Mouse (Mus musculus): Measurements from ENCODE around the gene Dnaaf2.

Dnaaf2 gene

DNA sequence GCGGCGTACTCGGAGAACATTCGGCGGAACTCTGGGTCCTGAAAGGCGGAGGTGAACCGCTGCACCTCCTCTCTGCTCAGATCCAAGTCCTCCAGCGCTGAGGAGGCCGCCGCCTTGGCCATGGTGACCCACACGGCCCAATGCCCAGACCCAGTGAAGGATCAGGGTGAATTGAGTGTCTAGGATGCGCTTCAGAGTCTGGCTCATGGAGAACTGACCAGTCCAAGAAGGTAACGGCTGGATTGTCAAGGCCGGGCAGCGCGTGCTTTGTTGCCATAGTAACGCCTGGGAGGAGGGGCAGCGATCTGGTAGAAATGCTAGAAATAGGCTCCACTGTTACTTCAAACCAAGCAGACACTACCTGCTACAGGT, at the start of gene Dnaaf2:
TSS of gene Dnaaf2 (minus strand) at position 266 of the 372 bp plus-strand sequence.
- in situ Hi-C loops (cut with MboI; ENCODE audit: low pct_unique_long_range_greater_than_20kb in 1 of 2, low sequenced_read_pairs in 2 of 2, unreplicated experiment in 1 of 2): no loop called here

DNA sequence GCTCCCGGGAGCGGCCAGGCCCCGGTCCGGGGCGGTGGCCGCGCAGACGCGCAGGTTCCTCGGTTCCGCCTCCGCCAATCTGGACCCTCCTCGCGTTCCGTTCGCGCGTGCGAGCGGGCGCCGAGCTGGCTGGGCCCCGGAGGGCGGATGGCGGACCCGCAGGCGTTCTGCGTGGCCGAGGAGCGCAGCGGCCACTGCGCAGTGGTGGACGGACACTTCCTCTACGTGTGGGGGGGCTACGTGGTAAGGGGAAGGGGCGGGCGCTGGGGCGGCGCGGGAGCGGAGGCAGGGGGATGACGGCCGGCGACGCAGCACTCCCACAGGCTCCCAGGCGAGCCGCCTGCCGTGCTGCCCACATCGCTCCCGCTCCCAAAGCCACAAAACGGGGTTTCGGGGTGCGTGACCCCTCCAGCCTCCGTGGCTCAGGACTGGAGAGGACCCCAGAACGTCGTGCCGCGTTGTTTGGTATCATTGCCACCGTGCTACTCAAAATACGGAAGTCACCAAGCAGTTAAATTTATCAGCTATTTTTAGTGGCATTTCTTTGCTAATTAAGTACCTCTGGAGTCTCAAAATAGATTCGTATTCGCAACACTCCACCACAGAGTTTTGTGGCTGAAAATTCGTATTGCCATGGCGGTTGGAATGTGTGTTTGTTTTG, 43.7 kb upstream of the Dnaaf2 start:
- in situ Hi-C loops (cut with MboI; ENCODE audit: low pct_unique_long_range_greater_than_20kb in 1 of 2, low sequenced_read_pairs in 2 of 2, unreplicated experiment in 1 of 2): no loop called here

DNA sequence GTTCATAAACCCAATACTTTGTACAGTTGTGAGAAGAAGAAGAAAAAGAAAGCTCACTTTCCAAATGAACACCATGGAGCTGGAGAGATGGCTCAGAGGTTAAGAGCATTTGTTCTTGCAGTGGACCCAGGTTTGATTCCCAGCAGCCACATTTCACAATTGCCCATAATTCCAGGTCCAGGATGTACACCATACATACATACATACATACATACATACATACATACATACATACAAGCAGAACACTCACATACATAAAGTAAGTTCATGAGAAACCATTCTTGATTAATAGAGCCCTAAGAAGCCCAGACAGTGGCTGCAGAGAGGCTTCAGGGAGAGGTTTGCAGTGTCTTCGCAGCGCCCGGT, 43.2 kb upstream of the Dnaaf2 start:
- in situ Hi-C loops (cut with MboI; ENCODE audit: low pct_unique_long_range_greater_than_20kb in 1 of 2, low sequenced_read_pairs in 2 of 2, unreplicated experiment in 1 of 2): no loop called here

DNA sequence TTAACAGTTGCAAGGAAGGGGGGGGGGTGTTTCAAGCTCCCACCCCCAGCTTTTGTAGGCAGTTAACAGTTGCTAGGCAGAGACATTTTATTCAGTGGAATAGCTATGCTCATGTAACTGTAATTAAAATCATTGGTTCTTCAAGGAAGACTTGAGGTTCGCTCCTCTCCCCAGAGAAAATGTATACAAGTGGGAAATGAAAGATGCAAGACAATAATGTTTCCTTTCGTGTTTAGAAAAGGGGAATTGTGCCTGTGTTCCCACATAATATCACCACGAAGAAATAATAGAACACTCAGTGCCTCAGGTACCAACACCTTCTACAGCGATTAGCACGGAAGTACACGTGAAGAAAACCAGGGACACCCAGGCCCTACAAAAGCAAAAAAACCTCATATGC, 42.6 kb upstream of the Dnaaf2 start, which contains the start of gene Klhdc1:
TSS of gene Klhdc1 (plus strand) at position 301 of the 400 bp plus-strand sequence.
- in situ Hi-C loops (cut with MboI; ENCODE audit: low pct_unique_long_range_greater_than_20kb in 1 of 2, low sequenced_read_pairs in 2 of 2, unreplicated experiment in 1 of 2): no loop called here

DNA sequence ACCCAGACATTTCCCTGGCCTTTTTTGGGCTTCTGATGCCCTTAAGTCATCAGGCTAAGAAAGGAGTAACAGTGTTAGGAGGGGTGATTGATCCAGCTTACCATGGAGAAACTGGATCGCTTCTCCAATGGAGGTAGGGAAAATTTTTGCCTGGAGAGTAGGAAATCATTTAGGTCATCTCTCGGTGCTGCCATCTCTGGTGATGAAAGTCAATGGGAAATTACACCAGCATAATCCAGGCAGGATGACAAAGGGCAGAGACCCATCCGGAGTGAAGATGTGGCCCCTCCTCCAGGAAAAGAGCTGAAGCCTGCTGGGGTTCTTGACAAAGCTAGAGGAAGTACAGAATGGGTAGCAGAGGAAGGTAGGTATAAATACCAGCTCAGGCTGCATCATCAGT, 40.1 kb upstream of the Dnaaf2 start:
- in situ Hi-C loops (cut with MboI; ENCODE audit: low pct_unique_long_range_greater_than_20kb in 1 of 2, low sequenced_read_pairs in 2 of 2, unreplicated experiment in 1 of 2): no loop called here

DNA sequence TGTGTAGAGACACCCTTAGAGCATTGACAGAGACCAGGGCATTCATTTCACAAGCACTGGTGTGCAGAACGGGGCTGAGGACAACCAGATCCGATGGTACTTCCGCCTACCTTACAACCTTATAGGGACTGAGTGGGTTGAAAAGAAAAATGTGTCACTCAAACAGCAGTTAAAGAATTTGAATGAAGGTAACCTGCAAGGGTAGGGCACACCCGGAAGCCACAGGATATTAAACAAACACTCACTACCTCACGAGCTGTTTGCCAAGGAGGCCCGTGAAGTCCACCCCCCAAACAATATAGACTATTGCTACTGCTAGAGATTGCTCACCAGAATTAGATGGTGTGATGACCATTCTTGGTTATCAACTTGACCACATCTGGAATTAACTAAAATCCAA, 37.6 kb upstream of the Dnaaf2 start:
- in situ Hi-C loops (cut with MboI; ENCODE audit: low pct_unique_long_range_greater_than_20kb in 1 of 2, low sequenced_read_pairs in 2 of 2, unreplicated experiment in 1 of 2): no loop called here

DNA sequence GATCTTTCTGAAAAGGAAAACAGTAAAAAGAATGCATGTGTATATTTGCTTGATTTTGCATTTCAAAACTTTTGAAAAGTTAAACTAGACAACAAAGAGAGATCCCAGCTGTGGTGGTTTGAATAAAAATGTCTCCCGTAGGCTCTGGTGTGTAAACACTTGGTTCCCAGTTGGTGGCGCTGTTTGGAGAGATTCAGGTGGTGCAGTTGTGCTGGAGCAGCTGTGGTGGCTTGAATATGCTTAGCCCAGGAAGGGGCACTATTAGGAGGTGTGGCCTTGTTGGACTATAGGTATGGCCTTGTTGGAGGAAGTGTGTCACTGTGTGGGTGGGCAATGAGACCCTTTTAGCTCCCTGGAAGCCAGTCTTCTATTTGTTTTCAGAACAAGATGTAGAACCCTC, 31.0 kb upstream of the Dnaaf2 start:
- in situ Hi-C loops (cut with MboI; ENCODE audit: low pct_unique_long_range_greater_than_20kb in 1 of 2, low sequenced_read_pairs in 2 of 2, unreplicated experiment in 1 of 2): no loop called here

DNA sequence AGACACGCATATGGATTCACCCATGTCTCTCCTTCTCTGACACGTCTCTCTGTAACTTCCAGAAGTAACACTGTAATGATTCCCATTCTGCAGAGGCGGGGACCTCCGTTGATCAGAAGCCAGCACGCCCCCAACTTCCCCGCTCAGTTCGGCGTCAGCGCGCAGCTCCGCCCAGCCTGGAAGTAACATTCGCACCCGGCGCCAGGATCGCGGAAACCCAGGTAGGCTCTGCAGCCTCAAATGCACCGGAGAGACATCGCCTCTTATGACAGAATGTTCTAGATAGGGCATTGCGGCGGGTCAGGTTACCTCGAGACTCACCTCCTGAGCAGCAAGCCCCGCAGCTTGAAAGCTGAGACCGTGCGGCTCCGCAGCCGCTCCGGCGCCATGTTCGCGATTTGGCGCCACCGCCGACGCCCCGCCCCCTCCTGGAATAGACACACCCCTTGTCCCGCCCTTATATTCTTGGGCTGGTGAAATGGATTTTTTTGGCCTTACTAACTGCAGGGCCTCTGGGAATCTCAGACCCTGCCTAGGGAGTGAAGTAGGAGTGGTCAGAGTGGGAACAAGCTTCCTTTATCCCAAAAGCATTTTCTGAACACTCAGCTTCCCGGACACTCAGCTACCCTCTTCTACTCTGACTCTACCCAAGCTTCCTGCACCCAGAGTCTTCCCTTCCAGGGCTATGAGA, 29.7 kb upstream of the Dnaaf2 start, which contains the start of gene Pole2:
TSS of gene Pole2 (minus strand) at position 420 of the 691 bp plus-strand sequence.
- in situ Hi-C loops (cut with MboI; ENCODE audit: low pct_unique_long_range_greater_than_20kb in 1 of 2, low sequenced_read_pairs in 2 of 2, unreplicated experiment in 1 of 2): no loop called here

DNA sequence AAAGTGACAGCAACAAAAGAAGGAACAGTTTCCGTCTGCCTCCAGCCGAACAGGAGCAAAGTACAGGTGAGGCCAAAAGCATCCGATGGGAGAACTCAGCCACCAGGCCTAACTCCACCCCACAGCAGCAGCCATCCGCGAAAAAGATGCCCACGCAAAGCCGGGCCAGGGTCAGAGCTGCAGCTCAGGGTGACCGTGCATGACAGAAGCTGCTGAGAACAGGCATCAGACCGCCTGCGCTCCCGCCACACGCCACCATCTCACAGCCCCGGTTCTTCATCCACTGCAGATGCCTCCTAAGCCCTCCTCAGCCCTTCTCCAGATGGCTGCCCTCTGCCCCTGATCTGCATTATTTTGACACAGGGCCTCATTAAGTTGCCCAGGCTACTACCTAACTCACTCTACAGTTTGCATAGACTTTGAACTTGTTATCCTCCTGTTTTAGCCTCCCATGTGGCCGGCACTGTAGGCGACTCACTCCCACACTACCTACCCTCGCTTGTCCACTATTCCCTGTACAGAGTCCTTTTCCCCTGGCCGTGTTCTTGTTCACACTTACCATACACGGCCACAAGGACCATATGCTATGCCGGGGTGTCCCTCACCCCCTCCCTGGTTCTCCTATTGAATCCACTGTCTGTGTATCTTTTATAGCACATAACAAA, 22.5 kb upstream of the Dnaaf2 start:
- in situ Hi-C loops (cut with MboI; ENCODE audit: low pct_unique_long_range_greater_than_20kb in 1 of 2, low sequenced_read_pairs in 2 of 2, unreplicated experiment in 1 of 2): no loop called here

DNA sequence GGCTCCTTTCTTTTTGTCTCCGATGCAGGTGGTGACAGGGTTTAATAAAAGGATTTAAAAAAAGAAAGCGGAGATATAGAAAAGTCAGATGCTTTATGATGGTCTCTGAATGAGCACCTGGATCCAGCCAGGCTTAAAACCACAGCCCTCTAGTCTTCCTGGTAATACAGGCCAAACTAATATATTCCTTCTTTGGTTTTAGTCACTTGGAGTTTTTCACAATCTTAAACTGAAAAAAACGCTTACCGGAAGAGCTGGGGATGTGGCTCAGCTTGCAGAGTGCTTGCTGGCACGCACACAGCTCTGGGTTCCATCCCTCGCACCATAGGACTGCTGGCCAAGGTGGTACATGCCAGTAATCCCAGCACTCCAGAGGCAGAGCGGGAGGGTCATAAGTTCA, 18.4 kb upstream of the Dnaaf2 start:
- in situ Hi-C loops (cut with MboI; ENCODE audit: low pct_unique_long_range_greater_than_20kb in 1 of 2, low sequenced_read_pairs in 2 of 2, unreplicated experiment in 1 of 2): loop anchor here in 1 of 2 experiments (10.0 kb wide), 2 partner anchors 98 to 138 kb away; partner anchors contain the start of gene Nemf

DNA sequence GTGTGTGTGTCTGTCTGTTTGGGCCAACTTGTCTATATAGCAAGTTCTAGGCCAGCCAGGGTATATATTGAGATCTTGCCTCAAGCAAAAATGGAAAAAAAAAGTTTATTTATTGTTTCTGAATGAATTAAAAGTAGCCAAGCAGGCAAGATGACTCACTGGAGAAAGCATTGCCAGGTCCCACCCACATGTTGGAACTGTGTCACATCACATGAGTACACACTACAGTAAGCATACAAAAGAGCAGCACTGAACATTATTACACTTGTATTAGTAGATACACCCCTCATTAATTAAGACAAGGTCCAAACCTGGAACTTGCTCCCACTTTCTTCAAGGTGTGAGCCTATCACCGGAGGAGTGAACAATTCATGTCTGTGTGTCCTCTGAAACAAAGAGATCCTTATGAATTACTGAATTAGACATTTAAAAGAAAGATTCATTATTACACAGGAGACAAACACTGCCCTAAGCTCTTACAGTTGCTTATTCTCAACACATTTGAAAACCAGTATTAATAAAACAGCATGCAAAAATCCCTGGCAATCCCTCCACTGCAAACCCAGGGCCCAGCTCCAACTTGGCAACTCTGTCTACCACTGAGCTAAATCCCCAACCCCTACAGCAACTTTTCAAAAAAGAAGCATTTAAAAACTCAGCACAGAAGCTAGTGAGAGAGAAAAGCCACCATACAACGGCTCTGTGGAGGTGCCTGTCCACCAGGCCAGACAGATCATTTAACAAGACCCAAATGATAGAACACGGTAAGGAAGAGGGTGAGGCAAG, 17.0 kb upstream of the Dnaaf2 start:
- in situ Hi-C loops (cut with MboI; ENCODE audit: low pct_unique_long_range_greater_than_20kb in 1 of 2, low sequenced_read_pairs in 2 of 2, unreplicated experiment in 1 of 2): loop anchor here in 1 of 2 experiments (10.0 kb wide), 2 partner anchors 100 to 140 kb away; partner anchors contain the start of gene Nemf

DNA sequence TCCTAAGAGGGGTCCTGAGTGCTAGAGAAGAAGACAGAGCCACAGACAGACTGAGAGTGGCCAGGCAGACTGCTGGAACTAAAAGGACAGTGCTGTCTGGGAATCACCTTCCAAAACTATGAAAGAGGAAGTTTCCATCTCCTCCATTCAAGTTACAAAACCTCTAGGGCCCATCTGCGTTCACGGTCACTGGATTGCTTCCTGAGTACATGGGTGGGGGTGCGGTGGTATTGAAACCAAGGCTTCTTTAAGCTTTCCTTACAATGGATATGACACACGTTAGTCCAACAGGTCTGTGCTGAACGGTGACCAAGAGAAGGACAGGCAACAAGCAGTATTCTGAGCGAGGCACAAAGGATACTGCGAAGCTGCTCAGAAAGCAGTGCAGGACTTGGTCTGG, 16.2 kb upstream of the Dnaaf2 start:
- in situ Hi-C loops (cut with MboI; ENCODE audit: low pct_unique_long_range_greater_than_20kb in 1 of 2, low sequenced_read_pairs in 2 of 2, unreplicated experiment in 1 of 2): loop anchor here in 1 of 2 experiments (10.0 kb wide), 2 partner anchors 100 to 140 kb away; partner anchors contain the start of gene Nemf

DNA sequence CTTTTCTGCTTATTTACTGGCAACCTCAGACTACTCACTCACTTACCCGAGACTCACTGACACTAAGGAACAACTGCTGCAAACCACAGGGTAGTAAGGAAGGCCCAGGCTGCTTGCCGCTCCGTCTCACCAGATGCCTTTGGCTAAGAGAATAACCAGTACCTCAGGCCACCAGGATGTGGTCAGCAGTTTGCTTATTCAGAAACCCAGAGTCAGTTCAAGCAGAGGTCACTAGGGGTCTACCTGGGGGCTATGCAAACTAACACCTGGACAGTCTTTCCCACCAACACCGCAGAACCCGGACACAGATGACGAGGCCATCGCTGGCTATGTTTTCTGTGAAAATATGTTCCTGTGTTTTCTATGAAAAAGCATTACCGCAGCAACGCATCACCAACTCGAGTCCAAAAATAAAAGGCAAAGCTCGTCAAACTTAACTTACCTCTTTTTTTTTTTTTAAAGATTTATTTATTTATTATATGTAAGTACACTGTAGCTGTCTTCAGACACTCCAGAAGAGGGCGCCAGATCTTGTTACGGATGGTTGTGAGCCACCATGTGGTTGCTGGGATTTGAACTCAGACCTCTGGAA, 15.1 kb upstream of the Dnaaf2 start:
- in situ Hi-C loops (cut with MboI; ENCODE audit: low pct_unique_long_range_greater_than_20kb in 1 of 2, low sequenced_read_pairs in 2 of 2, unreplicated experiment in 1 of 2): loop anchor here in 1 of 2 experiments (10.0 kb wide), 2 partner anchors 102 to 142 kb away; partner anchors contain the start of gene Nemf

DNA sequence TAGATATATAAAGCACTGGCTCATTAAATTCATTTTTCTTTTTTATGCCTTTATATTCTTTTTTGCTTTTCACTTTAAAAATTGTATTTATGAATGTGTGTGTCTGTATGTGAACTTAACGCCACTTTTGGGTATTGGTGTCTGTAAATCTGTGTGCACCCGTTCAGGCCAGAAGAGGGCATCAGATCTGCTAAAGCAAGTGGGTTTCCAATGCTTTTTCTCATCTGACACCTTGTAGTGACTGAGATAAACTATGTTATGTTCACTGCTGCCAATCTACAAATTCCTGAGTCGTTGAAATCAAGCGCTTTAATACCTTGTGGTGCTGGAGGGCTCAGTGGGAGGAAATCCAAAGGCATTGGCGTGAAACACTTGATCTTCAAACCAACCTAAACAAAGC, 12.8 kb upstream of the Dnaaf2 start:
- in situ Hi-C loops (cut with MboI; ENCODE audit: low pct_unique_long_range_greater_than_20kb in 1 of 2, low sequenced_read_pairs in 2 of 2, unreplicated experiment in 1 of 2): loop anchor here in 1 of 2 experiments (10.0 kb wide), 2 partner anchors 104 to 144 kb away; partner anchors contain the start of gene Nemf

DNA sequence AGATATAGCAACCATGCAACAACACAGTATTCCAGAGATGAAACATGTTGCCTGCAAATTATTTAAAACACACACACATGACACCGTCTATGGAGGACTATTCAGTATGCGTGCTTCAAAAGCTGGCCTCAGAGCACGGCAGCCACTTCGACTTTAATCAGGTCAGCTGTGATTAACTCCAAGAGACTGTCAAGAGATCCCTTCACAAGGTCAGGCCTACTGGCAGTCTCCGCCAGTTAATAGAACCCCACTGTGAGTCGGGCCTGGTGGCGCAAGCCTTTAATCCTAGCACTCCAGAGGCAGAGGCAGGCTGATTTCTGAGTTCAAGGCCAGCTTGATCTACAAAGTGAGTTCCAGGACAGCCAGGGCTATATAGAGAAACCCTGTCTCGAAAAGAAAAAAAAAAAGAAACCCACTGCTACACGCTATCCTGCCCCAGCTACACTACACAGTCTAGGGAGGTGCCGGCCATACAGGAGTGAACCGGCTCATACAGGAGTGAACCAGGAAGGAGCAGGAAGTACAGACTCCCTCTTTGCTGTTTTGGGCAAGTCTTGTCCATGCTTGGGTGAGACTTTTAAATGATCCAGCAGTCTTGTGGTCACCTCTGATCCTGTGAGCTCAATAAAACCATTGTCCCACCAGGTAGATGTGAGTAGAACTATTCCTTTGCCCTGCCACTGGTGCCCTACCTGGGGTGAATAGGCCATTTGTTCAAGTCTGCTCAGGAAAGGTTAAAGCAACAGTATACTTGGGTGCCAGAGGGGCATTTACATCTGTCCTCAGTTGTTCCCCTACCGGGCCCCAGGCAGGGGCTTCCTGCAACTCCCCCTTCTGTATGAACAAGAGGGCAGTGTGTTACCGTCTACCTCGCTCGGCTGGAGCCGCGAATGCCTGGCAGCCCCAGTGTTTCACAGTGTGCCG, 12.1 kb upstream of the Dnaaf2 start:
- in situ Hi-C loops (cut with MboI; ENCODE audit: low pct_unique_long_range_greater_than_20kb in 1 of 2, low sequenced_read_pairs in 2 of 2, unreplicated experiment in 1 of 2): loop anchor here in 1 of 2 experiments (10.0 kb wide), 2 partner anchors 104 to 144 kb away; partner anchors contain the start of gene Nemf

DNA sequence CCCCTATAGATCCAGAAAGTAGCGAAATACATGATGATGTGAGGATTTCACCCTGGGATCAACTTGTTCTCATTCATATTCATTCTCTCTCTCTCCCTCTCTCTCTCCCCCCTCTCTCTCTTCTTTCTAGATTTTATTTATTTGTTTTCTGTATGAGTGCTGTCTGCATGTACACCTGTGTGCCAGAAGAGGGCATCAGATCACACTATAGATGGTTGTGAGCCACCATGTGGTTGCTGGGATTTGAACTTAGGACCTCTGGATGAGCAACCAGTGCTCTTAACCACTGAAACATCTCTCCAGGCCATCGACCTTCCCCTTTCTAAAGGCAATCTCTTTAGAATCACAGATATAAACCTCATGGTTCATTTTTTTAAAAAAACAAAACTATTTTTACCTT, 10.3 kb upstream of the Dnaaf2 start:
- in situ Hi-C loops (cut with MboI; ENCODE audit: low pct_unique_long_range_greater_than_20kb in 1 of 2, low sequenced_read_pairs in 2 of 2, unreplicated experiment in 1 of 2): no loop called here

DNA sequence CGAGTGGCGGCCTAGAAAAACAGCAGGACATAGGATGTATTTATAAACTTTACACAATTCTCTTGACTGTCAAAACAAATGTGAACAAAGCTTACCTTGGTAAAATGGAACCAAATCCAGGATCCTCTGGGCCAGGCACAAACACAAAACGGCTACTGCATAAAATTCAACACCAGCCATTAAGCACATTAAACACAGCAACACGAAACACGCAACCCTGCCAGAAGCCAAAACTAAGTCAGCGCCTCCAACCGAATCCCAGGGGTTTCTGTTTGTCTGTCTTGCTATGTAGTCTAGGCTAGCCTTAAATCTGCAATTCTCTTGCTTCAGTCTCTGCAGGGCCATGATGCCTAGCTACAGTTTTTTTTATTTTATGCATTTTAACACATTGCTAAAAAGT, 9.7 kb upstream of the Dnaaf2 start:
- in situ Hi-C loops (cut with MboI; ENCODE audit: low pct_unique_long_range_greater_than_20kb in 1 of 2, low sequenced_read_pairs in 2 of 2, unreplicated experiment in 1 of 2): no loop called here
